Mouse (Mus musculus) c-Kit-positive CD71-negative TER-119-negative erythroid progenitor cells, embryonic 14.5 days (primary cell): ENCODE results near the gene Stfa2.
"Not testable (repeated sequence)": the region's sequence is repeated elsewhere in the genome, so short reads cannot be mapped to it uniquely, and the experiment has no call there.

Experiments
- DNase-seq: peaks from one replicate; pipeline ENCODE4 v3.0.0-alpha.2; 2013; ENCODE audit warnings: low read depth

The Stfa2 gene

DNA sequence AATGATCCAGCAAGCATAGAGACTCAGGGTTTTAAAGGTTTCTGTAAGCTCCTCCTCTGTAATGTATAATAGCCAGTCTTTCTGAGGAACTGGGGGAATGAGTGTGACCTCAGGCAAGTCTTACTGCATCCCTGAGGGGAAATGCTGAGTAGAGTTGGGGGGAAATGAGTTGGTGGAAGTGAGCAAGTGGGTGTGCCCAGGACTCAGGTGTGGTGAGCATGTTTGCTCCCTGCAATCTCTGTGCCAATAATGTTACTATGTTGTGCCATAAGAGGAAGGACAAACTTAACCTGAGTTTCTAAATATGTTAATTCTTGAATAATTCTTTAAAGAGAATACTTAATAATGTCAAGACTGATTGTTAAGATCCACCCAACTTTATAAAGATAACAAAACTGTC is at the start of gene Stfa2:
TSS of gene Stfa2 (minus strand) at position 101 of the 400 bp plus-strand sequence.
- no peak for DNase-seq

GRCm38 (mm10) chr16:36455342-36455802 is 47.1 kb upstream of the Stfa2 start, which contains the start of gene Stfa3:
Gene Stfa3, minus strand, starts transcription at chr16:36455392.
- no peak for DNase-seq

DNA sequence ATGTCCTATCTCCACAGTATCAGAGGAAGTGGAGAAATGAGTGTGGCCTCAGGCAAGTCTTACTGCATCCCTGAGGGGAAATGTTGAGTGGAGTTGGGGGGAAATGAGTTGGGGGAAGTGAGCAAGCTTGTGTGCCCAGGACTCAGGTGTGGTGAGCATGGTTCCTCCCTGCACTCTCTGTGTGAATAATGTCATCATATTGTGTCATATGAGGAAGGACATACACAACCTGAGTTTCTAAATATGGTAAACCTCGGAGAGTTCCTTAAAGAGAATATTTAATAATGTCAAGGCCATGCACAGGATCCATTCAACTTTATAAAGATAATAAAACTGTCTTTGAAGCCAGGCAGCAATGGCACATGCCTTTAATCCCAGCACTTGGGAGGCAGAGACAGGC is 12.7 kb upstream of the Stfa2 start:
- DNase-seq = not testable (repeated sequence)

GRCm38 (mm10) chr16:36389060-36389459 is 19.2 kb downstream of the Stfa2 start:
- no peak for DNase-seq

- not testable (repeated sequence) for DNase-seq
These were observed 40.6 kb downstream of the Stfa2 start, which contains the start of gene BC100530 for GRCm38 (mm10) chr16:36367648-36368047. Gene BC100530, minus strand, starts transcription at chr16:36367748.
